Mouse (Mus musculus) olfactory bulb, adult 2 months (tissue): ENCODE measurements around the gene Dcaf17.

ENCODE experiments used
- CTCF ChIP-seq: fragments of 200-500 bp; IDR thresholded peaks from 2 replicates; pipeline ENCODE4 v1.5.1; 2012; ENCODE audit warnings: low read depth, mild to moderate bottlenecking, low read length, moderate library complexity; ENCODE audit not compliant: insufficient read depth
- POLR2A ChIP-seq: fragments of 200-500 bp; IDR thresholded peaks from 2 replicates; pipeline ENCODE4 v1.6.1; 2012; ENCODE audit warnings: mild to moderate bottlenecking, low read depth, low read length, moderate library complexity; ENCODE audit not compliant: insufficient read depth

GRCm38 (mm10) chr2:71147816-71148215, 92.7 kb downstream of the Dcaf17 start:
- TF ChIP-seq POLR2A (no peak), CTCF (no peak)
